Mouse (Mus musculus): ENCODE results near the gene Flt4. TPM values are rescaled to one million over a fixed set of nuclear protein-coding genes. Genes with fewer than 3 reads are reported as not detected.

Flt4 gene
- 0.27 TPM for total RNA-seq (2023)

DNA sequence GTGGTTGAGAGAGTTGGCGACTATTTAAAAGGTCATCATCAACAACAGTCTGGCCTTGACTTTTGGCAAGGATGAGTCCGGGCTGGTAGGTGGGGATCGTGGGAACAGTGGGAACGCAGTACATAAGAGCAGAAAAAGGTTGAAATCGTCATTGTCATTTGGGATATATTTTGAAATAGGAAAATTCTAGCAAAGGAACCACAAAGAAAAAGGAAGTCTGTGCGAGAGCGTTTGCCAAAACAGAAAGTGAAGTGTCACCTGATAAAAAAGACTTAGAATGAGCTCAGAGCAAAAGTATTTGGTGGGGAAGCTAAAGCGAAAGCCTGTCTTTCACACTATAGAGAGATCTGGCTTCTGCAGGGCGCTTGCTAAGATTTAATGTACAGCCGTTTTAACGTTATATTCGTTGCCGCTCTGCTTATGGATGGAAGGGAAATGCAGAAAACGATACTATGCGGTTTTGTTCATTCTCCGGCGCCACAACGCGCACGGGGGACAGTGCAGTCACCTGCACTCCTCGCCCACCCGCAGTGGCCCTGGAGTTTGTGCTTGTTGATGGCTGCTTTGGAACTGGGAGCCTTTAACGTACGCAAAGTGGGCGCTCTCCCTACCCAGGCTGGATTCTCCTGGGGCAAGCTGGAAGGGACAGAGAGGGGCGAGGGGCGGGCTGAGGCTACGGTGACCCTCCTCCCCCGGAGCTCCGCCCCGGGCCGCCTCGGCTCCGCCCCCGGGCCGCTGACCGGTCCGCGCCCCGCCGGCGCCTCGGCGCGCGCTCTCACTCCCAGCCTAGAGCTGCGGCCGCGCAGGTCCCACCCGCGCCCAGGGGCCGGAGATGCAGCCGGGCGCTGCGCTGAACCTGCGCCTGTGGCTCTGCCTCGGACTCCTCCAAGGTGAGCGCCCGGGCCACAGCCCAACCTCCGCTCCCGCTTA, at the start of gene Flt4:
TSS of gene Flt4 (plus strand) at position 326 of the 930 bp plus-strand sequence.

DNA sequence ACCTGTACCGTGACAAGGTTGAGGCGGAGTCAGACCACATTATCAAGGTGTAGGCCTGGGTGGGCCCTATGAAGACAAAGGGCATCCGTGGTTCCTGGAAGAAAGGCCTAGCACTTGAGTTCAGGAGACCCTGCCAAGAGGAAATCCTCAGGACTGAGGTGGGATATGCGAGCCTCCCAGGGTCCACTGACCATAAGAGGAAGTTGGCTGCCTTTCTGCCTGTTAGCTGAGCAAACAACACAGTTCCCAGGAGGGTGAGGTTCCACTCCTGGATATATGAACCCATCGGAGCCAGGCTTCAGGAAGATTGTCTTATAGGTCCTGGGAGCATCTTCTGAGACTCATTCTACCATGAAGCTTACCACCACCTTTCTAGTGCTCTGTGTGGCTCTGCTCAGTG, 54.2 kb downstream of the Flt4 start, which contains the start of gene Scgb3a1:
TSS of gene Scgb3a1 (plus strand) at position 301 of the 400 bp plus-strand sequence.

Other genes with a start within 250 kb of the Flt4 start
- gene Olfr1389, start 186.2 kb upstream of the Flt4 start, total RNA-seq (2023) = not detected
- 0.33 TPM for gene Olfr1388, start 172.6 kb upstream of the Flt4 start, total RNA-seq (2023)
- not detected for gene Olfr1387, start 153.9 kb upstream of the Flt4 start, total RNA-seq (2023)
- gene Olfr1386, start 144.2 kb upstream of the Flt4 start, total RNA-seq (2023) = not detected
- not detected for gene Olfr1385, start 120.2 kb upstream of the Flt4 start, total RNA-seq (2023)
- gene Olfr1384, start 102.5 kb upstream of the Flt4 start, total RNA-seq (2023) = not detected
- not detected for gene Olfr1383, start 89.6 kb upstream of the Flt4 start, total RNA-seq (2023)
- gene Olfr1382, start 81.0 kb upstream of the Flt4 start, total RNA-seq (2023) = not detected
- not detected for gene Olfr1381, start 65.8 kb upstream of the Flt4 start, total RNA-seq (2023)
- not detected for gene Olfr1380, start 52.4 kb upstream of the Flt4 start, total RNA-seq (2023)
- gene Scgb3a1, start 54.3 kb downstream of the Flt4 start, total RNA-seq (2023) = not detected
- 87.1 TPM for gene Cnot6, start 103.5 kb downstream of the Flt4 start, total RNA-seq (2023)
- gene Gfpt2, start 184.9 kb downstream of the Flt4 start, total RNA-seq (2023) = not detected
- gene Mapk9, start 237.5 kb downstream of the Flt4 start, total RNA-seq (2023) = 47.4 TPM

Measured in CD4-positive naive resting alpha-beta T cell, adult 57 days (primary cell).